Mouse (Mus musculus): ENCODE measurements around the gene Strn4. TPM values are rescaled to one million over a fixed set of nuclear protein-coding genes. Genes with fewer than 3 reads are reported as not detected.

The Strn4 gene
- total and polyA plus RNA-seq, 2 experiments from 2014 or later, result 61.1 to 128 TPM

DNA sequence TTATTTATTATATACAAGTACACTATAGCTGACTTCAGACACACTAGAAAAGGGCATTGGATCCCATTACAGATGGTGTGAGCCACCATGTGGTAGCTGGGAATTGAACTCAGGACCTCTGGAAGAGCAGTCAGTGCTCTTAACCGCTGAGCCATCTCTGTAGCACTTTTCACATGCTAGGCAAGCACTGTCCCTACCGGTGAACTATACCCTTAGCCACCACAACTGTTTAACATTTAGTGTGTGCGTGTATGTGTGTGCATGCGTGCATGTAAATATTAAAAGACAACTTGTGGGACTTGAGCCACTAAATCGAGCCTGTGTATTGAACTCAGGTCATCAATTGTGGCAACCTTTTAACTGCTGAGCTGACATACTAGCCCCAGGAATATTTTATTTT, 31.1 kb downstream of the Strn4 start:
- Histone ChIP-seq H3K36me3 (replicated peaks; ENCODE audit: control insufficient read depth, insufficient read depth, low read length) (peaks cover 38% of the 10 kb centered on the region), H3K4me3 (ENCODE audit: low read depth, low read length) (no peak overlapping the region), H3K4me2 (ENCODE audit: low read depth, low read length) (no peak overlapping the region), H3K4me1 (ENCODE audit: control insufficient read depth, insufficient read depth) (peaks cover 10% of the 10 kb centered on the region; the same call in 1 of the 2 replicates), H3K9me3 (replicated peaks; ENCODE audit: control insufficient read depth, low read length) (no peaks in the 10 kb centered on the region), H3K27ac (ENCODE audit: low read depth) (no peak overlapping the region), H3K9ac (replicated peaks; ENCODE audit: low read depth, low read length) (no peak overlapping the region), H3K27me3 (ENCODE audit: control insufficient read depth, insufficient read depth, low read length) (no peaks in the 10 kb centered on the region)
- WGBS, result 92% methylated on average over 5 of the region's 5 CpGs
- DNase-seq (ENCODE audit: low spot score) (no peak), ATAC-seq (ENCODE audit: insufficient read depth, low read depth) (no peak)
- TF ChIP-seq CTCF (IDR thresholded peaks at IDR 0.05; ENCODE audit: low read depth) (no peak), EP300 (IDR thresholded peaks at IDR 0.05; ENCODE audit: low read depth) (no peak)

DNA sequence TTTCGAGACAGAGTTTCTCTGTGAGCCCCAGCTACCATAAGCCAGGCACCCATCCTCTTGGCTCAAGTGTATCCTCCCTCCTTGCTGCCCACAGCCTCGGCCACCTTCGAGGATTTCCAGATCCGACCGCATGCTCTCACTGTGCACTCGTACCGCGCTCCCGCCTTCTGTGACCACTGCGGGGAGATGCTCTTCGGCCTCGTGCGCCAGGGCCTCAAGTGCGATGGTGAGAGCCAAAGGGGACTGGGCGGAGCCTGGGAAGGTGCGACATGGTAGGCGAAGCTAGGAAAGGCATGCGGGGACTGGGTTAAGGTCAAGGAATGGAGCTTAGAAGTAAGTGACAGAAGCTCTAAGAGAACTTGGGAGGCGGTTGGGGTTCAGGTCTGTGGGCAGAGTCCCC, 31.8 kb downstream of the Strn4 start:
- no peak overlapping the region for H3K4me2 ChIP-seq (ENCODE audit: low read depth, low read length)
- no peak overlapping the region for H3K9ac ChIP-seq (replicated peaks; ENCODE audit: low read depth, low read length)
- peaks cover 45% of the 10 kb centered on the region for H3K36me3 ChIP-seq (replicated peaks; ENCODE audit: control insufficient read depth, insufficient read depth, low read length)
- no peak overlapping the region for H3K4me3 ChIP-seq (ENCODE audit: low read depth, low read length)
- no peak for ATAC-seq (ENCODE audit: insufficient read depth, low read depth)
- no peak for DNase-seq (ENCODE audit: low spot score)
- H3K4me1 ChIP-seq (ENCODE audit: control insufficient read depth, insufficient read depth), result peaks cover 10% of the 10 kb centered on the region; the same call in 1 of the 2 replicates
- H3K9me3 ChIP-seq (replicated peaks; ENCODE audit: control insufficient read depth, low read length), result no peaks in the 10 kb centered on the region
- 83% methylated on average over 19 of the region's 19 CpGs for WGBS
- TF ChIP-seq EP300 (IDR thresholded peaks at IDR 0.05; ENCODE audit: low read depth) (no peak), CTCF (IDR thresholded peaks at IDR 0.05; ENCODE audit: low read depth) (no peak)
- no peaks in the 10 kb centered on the region for H3K27me3 ChIP-seq (ENCODE audit: control insufficient read depth, insufficient read depth, low read length)
- H3K27ac ChIP-seq (ENCODE audit: low read depth), result no peak overlapping the region

DNA sequence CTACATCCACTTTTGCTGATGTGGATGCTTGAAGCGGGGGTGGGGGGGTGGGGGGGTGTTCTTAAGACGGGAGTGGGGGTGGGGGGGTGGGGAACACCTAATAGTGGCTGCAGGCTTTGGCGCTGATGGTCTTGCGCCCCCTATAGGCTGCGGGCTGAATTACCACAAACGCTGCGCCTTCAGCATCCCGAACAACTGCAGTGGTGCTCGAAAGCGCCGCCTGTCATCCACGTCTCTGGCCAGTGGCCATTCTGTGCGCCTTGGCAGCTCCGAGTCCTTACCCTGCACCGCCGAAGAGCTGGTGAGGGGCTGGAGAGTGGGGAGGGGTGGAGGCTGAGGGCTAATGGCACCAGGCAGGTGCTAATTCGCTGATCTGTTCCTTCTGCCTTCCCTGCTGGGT, 32.9 kb downstream of the Strn4 start:
- Histone ChIP-seq H3K27ac (ENCODE audit: low read depth) (no peak overlapping the region), H3K27me3 (ENCODE audit: control insufficient read depth, insufficient read depth, low read length) (no peaks in the 10 kb centered on the region), H3K9ac (replicated peaks; ENCODE audit: low read depth, low read length) (no peak overlapping the region), H3K4me1 (ENCODE audit: control insufficient read depth, insufficient read depth) (peaks cover 8% of the 10 kb centered on the region; the same call in 1 of the 2 replicates), H3K36me3 (replicated peaks; ENCODE audit: control insufficient read depth, insufficient read depth, low read length) (peaks cover 54% of the 10 kb centered on the region), H3K4me2 (ENCODE audit: low read depth, low read length) (no peak overlapping the region), H3K9me3 (replicated peaks; ENCODE audit: control insufficient read depth, low read length) (no peaks in the 10 kb centered on the region), H3K4me3 (ENCODE audit: low read depth, low read length) (no peak overlapping the region)
- ATAC-seq (ENCODE audit: insufficient read depth, low read depth) (no peak), DNase-seq (ENCODE audit: low spot score) (no peak)
- TF ChIP-seq EP300 (IDR thresholded peaks at IDR 0.05; ENCODE audit: low read depth) (no peak), CTCF (IDR thresholded peaks at IDR 0.05; ENCODE audit: low read depth) (peak; percentile 46)
- 38% methylated on average over 17 of the region's 17 CpGs for WGBS

- TF ChIP-seq EP300 (IDR thresholded peaks at IDR 0.05; ENCODE audit: low read depth), result no peak
- no peak for TF ChIP-seq CTCF (IDR thresholded peaks at IDR 0.05; ENCODE audit: low read depth)
- DNase-seq (ENCODE audit: low spot score), result no peak
- Histone ChIP-seq H3K4me3 (ENCODE audit: low read depth, low read length) (no peak overlapping the region), H3K27me3 (ENCODE audit: control insufficient read depth, insufficient read depth, low read length) (no peaks in the 10 kb centered on the region), H3K27ac (ENCODE audit: low read depth) (no peak overlapping the region), H3K36me3 (replicated peaks; ENCODE audit: control insufficient read depth, insufficient read depth, low read length) (peaks cover 82% of the 10 kb centered on the region), H3K9ac (replicated peaks; ENCODE audit: low read depth, low read length) (no peak overlapping the region), H3K9me3 (replicated peaks; ENCODE audit: control insufficient read depth, low read length) (no peaks in the 10 kb centered on the region), H3K4me1 (ENCODE audit: control insufficient read depth, insufficient read depth) (no peaks in the 10 kb centered on the region), H3K4me2 (ENCODE audit: low read depth, low read length) (no peak overlapping the region)
- WGBS, result 84% methylated on average over 4 of the region's 4 CpGs
- ATAC-seq (ENCODE audit: insufficient read depth, low read depth), result no peak
Measured at GRCm38 (mm10) chr7:16851636-16852035, 35.9 kb downstream of the Strn4 start.

- DNase-seq (ENCODE audit: low spot score) (no peak), ATAC-seq (ENCODE audit: insufficient read depth, low read depth) (no peak)
- H3K9me3 ChIP-seq (replicated peaks; ENCODE audit: control insufficient read depth, low read length), result no peaks in the 10 kb centered on the region
- no peak overlapping the region for H3K4me2 ChIP-seq (ENCODE audit: low read depth, low read length)
- peaks cover 83% of the 10 kb centered on the region for H3K36me3 ChIP-seq (replicated peaks; ENCODE audit: control insufficient read depth, insufficient read depth, low read length)
- no peak overlapping the region for H3K4me3 ChIP-seq (ENCODE audit: low read depth, low read length)
- H3K9ac ChIP-seq (replicated peaks; ENCODE audit: low read depth, low read length), result no peak overlapping the region
- H3K4me1 ChIP-seq (ENCODE audit: control insufficient read depth, insufficient read depth), result no peaks in the 10 kb centered on the region
- TF ChIP-seq EP300 (IDR thresholded peaks at IDR 0.05; ENCODE audit: low read depth), result no peak
- TF ChIP-seq CTCF (IDR thresholded peaks at IDR 0.05; ENCODE audit: low read depth), result no peak
- no peaks in the 10 kb centered on the region for H3K27me3 ChIP-seq (ENCODE audit: control insufficient read depth, insufficient read depth, low read length)
- 79% methylated on average over 14 of the region's 14 CpGs for WGBS
- H3K27ac ChIP-seq (ENCODE audit: low read depth), result no peak overlapping the region
Measured at GRCm38 (mm10) chr7:16853302-16853831, 37.7 kb downstream of the Strn4 start.

DNA sequence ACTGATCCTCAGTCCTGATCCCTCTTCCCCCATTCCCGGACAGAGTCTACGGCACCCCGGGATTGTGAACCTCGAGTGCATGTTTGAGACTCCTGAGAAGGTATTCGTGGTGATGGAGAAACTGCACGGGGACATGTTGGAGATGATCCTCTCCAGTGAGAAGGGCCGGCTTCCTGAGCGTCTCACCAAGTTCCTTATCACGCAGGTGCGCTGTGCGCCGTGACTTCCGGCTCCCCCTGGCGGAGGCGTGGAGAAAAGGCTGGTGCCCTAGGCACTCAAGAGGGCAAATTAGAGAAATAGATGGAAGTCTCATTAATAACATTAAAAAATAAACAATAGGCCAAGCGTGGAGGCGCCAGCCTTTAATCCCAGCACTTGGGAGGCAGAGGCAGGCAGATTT, 42.6 kb downstream of the Strn4 start:
- H3K27me3 ChIP-seq (ENCODE audit: control insufficient read depth, insufficient read depth, low read length), result no peaks in the 10 kb centered on the region
- no peak for DNase-seq (ENCODE audit: low spot score)

More for the DNA sequence above, 42.6 kb downstream of the Strn4 start:
- 27% methylated on average over 17 of the region's 17 CpGs for WGBS
- TF ChIP-seq CTCF (IDR thresholded peaks at IDR 0.05; ENCODE audit: low read depth) (peak; percentile 65), EP300 (IDR thresholded peaks at IDR 0.05; ENCODE audit: low read depth) (no peak)
- Histone ChIP-seq H3K4me3 (ENCODE audit: low read depth, low read length) (no peak overlapping the region), H3K9me3 (replicated peaks; ENCODE audit: control insufficient read depth, low read length) (no peaks in the 10 kb centered on the region), H3K27ac (ENCODE audit: low read depth) (no peak overlapping the region), H3K36me3 (replicated peaks; ENCODE audit: control insufficient read depth, insufficient read depth, low read length) (peaks cover 54% of the 10 kb centered on the region), H3K4me1 (ENCODE audit: control insufficient read depth, insufficient read depth) (no peaks in the 10 kb centered on the region), H3K4me2 (ENCODE audit: low read depth, low read length) (no peak overlapping the region), H3K9ac (replicated peaks; ENCODE audit: low read depth, low read length) (no peak overlapping the region)
- no peak for ATAC-seq (ENCODE audit: insufficient read depth, low read depth)
